Comparison of ENCODE assay signal across 8 mouse cellular contexts in genomic region chr13:54765281-54766191, GRCm38 (mm10). TPM values are rescaled to one million over a fixed set of nuclear protein-coding genes. Genes with fewer than 3 reads are reported as not detected.
DNase-seq lines count a peak whose midpoint lies in the region; ATAC-seq and TF ChIP-seq lines count a peak whose summit lies in the region.

No protein-coding gene starts in this region.

- no peak for TF ChIP-seq EP300 in liver, embryonic 14.5 days (IDR thresholded peaks at IDR 0.05; ENCODE audit: low read depth)

- peak overlapping the region; percentile 39 for H3K4me3 ChIP-seq in forebrain, embryonic 11.5 days (ENCODE audit: low read depth, low read length)
- no peak overlapping the region for H3K4me3 ChIP-seq in liver, embryonic 14.5 days (ENCODE audit: insufficient read depth in 1 of 2, low read depth in 2 of 2, low read length in 2 of 2)

- WGBS in forebrain, embryonic 11.5 days: 5% methylated on average over 44 of the region's 44 CpGs
- 3% methylated on average over 44 of the region's 44 CpGs for WGBS in liver, embryonic 14.5 days (ENCODE audit: insufficient replicate concordance)

- peak overlapping the region; percentile 44 for H3K9ac ChIP-seq in forebrain, embryonic 11.5 days (ENCODE audit: low read length)
- H3K9ac ChIP-seq in liver, embryonic 14.5 days (replicated peaks): no peak overlapping the region

- peak overlapping the region; percentile 85 for H3K4me2 ChIP-seq in forebrain, embryonic 11.5 days (ENCODE audit: low read depth, low read length, severe bottlenecking)
- H3K4me2 ChIP-seq in liver, embryonic 14.5 days (ENCODE audit: low read depth): peak overlapping the region; percentile 15; the same call in 1 of the 2 replicates

- 0 out of 2 replicates have a peak, but pooled peaks have one; percentile 24 for ATAC-seq in forebrain, embryonic 11.5 days (replicated peaks; ENCODE audit: low FRiP score)
- ATAC-seq in liver, embryonic 14.5 days (ENCODE audit: insufficient read depth): no peak

- no peaks in the 10 kb centered on the region for H3K9me3 ChIP-seq in forebrain, embryonic 11.5 days (ENCODE audit: control insufficient read depth, low read length)
- H3K9me3 ChIP-seq in liver, embryonic 14.5 days (ENCODE audit: control insufficient read depth, low read length): no peaks in the 10 kb centered on the region

- DNase-seq in left cerebral cortex, postnatal 36 days (ENCODE audit: low spot score in 2 of 2): peak; percentile 51 to 61
- DNase-seq in left cerebral cortex, adult 11 months (ENCODE audit: low spot score): no peak
- DNase-seq in cerebellum, adult 18-20 months: peak; percentile 64 to 74
- peak; percentile 58 for DNase-seq in forebrain, embryonic 11.5 days (ENCODE audit: low spot score)
- DNase-seq in liver, embryonic 14.5 days (ENCODE audit: low read depth in 3 of 3, low spot score in 3 of 3): no peak
- DNase-seq in kidney, postnatal 25 days: no peak
- DNase-seq in thymus, postnatal 36 days: no peak
- DNase-seq in gastrocnemius, postnatal 36 days: no peak

- TF ChIP-seq CTCF in liver, embryonic 14.5 days (IDR thresholded peaks at IDR 0.05; ENCODE audit: low read depth): no peak

- H3K36me3 ChIP-seq in forebrain, embryonic 11.5 days (ENCODE audit: control insufficient read depth, insufficient read depth, low read length): no peaks in the 10 kb centered on the region
- no peaks in the 10 kb centered on the region for H3K36me3 ChIP-seq in liver, embryonic 14.5 days (replicated peaks; ENCODE audit: control insufficient read depth, insufficient read depth, low read depth)

- no peak overlapping the region for H3K27ac ChIP-seq in forebrain, embryonic 11.5 days (ENCODE audit: low read depth, low read length)
- H3K27ac ChIP-seq in liver, embryonic 14.5 days: no peak overlapping the region

- H3K27me3 ChIP-seq in forebrain, embryonic 11.5 days (ENCODE audit: control insufficient read depth, insufficient read depth, low read length): peaks cover 35% of the 10 kb centered on the region
- H3K27me3 ChIP-seq in liver, embryonic 14.5 days (ENCODE audit: control insufficient read depth, insufficient read depth, low read length): peaks cover 24% of the 10 kb centered on the region

- peaks cover 8% of the 10 kb centered on the region for H3K4me1 ChIP-seq in forebrain, embryonic 11.5 days (replicated peaks; ENCODE audit: control insufficient read depth, insufficient read depth, low read length)
- H3K4me1 ChIP-seq in liver, embryonic 14.5 days (replicated peaks; ENCODE audit: control insufficient read depth in 2 of 2, insufficient read depth in 2 of 2, low read length in 1 of 2): no peaks in the 10 kb centered on the region

- intact Hi-C loops in left cerebral cortex, postnatal 36 days (cut with DNase I): no loop called here
- intact Hi-C loops in gastrocnemius, postnatal 36 days (cut with DNase I): no loop called here

RNA-seq across cellular contexts. Expression of gene Sncb, which starts 0.9 kb away (rescaled TPM):
- 1,000 to 10,000 TPM in 1 of 2 experiments, 100 to 1,000 TPM in 1; 882 to 1,002 TPM for total RNA-seq in left cerebral cortex, postnatal 36 days (2021)
- polyA plus RNA-seq in forebrain, embryonic 11.5 days (2014; fragmentation: Nextera tagmentation; extraction: Ambion mirVana): 1.3 and 2.6 TPM in 2 replicates
- polyA plus RNA-seq in liver, embryonic 14.5 days (2012; rRNA removed): 0.02 and 0.06 TPM in 2 replicates
- polyA plus RNA-seq in liver, embryonic 14.5 days (2014; fragmentation: Nextera tagmentation; extraction: Ambion mirVana): not detected in 2 replicates
- not detected for total RNA-seq in gastrocnemius, postnatal 36 days (2021)

RNA-seq across cellular contexts. Expression of gene Gprin1, which starts 15.9 kb away (rescaled TPM):
- total RNA-seq in left cerebral cortex, postnatal 36 days (2021): 100 to 1,000 TPM; 127 to 128 TPM
- polyA plus RNA-seq in forebrain, embryonic 11.5 days (2014; fragmentation: Nextera tagmentation; extraction: Ambion mirVana): 8.2 and 13.5 TPM in 2 replicates
- 0.01 and 0.05 TPM in 2 replicates for polyA plus RNA-seq in liver, embryonic 14.5 days (2012; rRNA removed)
- polyA plus RNA-seq in liver, embryonic 14.5 days (2014; fragmentation: Nextera tagmentation; extraction: Ambion mirVana): 0.03 TPM in 1 of 2 replicates, not detected in the other
- not detected for total RNA-seq in gastrocnemius, postnatal 36 days (2021)

RNA-seq across cellular contexts. Expression of gene Eif4e1b, which starts 18.3 kb away (rescaled TPM):
- total RNA-seq in left cerebral cortex, postnatal 36 days (2021): not detected
- not detected in 2 replicates for polyA plus RNA-seq in forebrain, embryonic 11.5 days (2014; fragmentation: Nextera tagmentation; extraction: Ambion mirVana)
- not detected in 2 replicates for polyA plus RNA-seq in liver, embryonic 14.5 days (2012; rRNA removed)
- polyA plus RNA-seq in liver, embryonic 14.5 days (2014; fragmentation: Nextera tagmentation; extraction: Ambion mirVana): not detected in 2 replicates
- not detected for total RNA-seq in gastrocnemius, postnatal 36 days (2021)

RNA-seq across cellular contexts. Expression of gene Tspan17, which starts 23.6 kb away (rescaled TPM):
- 10 to 100 TPM; 76.5 to 86.1 TPM for total RNA-seq in left cerebral cortex, postnatal 36 days (2021)
- polyA plus RNA-seq in forebrain, embryonic 11.5 days (2014; fragmentation: Nextera tagmentation; extraction: Ambion mirVana): 6.9 and 8.1 TPM in 2 replicates
- 0.28 and 0.47 TPM in 2 replicates for polyA plus RNA-seq in liver, embryonic 14.5 days (2012; rRNA removed)
- polyA plus RNA-seq in liver, embryonic 14.5 days (2014; fragmentation: Nextera tagmentation; extraction: Ambion mirVana): 0.58 and 0.99 TPM in 2 replicates
- total RNA-seq in gastrocnemius, postnatal 36 days (2021): 10 to 100 TPM; 16.3 to 23.4 TPM

Comparison
In these comparisons a context has a peak if more than half of its experiments do, and no peak if none do; other contexts are left out.
1. DNase-seq: peak in left cerebral cortex, postnatal 36 days (2 of 2), cerebellum, adult 18-20 months (2 of 2) and forebrain, embryonic 11.5 days (single experiment); none in left cerebral cortex, adult 11 months (single experiment), liver, embryonic 14.5 days (0 of 3), kidney, postnatal 25 days (0 of 2), thymus, postnatal 36 days (0 of 2) and gastrocnemius, postnatal 36 days (0 of 2).
2. RNA of gene Sncb, which starts 0.9 kb away (total RNA-seq): 882 to 1,002 TPM in left cerebral cortex, postnatal 36 days; not detected in gastrocnemius, postnatal 36 days; every median in the first group is over 100 times any median in the second.
3. RNA of gene Gprin1, which starts 15.9 kb away (total RNA-seq): 127 to 128 TPM in left cerebral cortex, postnatal 36 days; not detected in gastrocnemius, postnatal 36 days; every median in the first group is over 100 times any median in the second.